Mouse (Mus musculus) urinary bladder, postnatal 10 days (tissue): ENCODE measurements at regions not wholly inside any gene's neighbourhood (a gene's known extent, or its start where the extent isn't known, plus 50 kb on each side); places are given as distances from the start of the nearest gene placed in this dataset.

Experiments used
- DNase-seq: peaks from one replicate; pipeline ENCODE4 v3.0.0; 2022; ENCODE audit warnings: low spot score

GRCm38 (mm10) chr9:61046517-61046916 is 252.2 kb downstream of the Uaca start:
- no peak for DNase-seq

- no peak for DNase-seq
These were observed 252.9 kb downstream of the Uaca start for GRCm38 (mm10) chr9:61047289-61047688.

- no peak for DNase-seq
These were observed 254.2 kb downstream of the Uaca start for GRCm38 (mm10) chr9:61048576-61048975.

- DNase-seq = no peak
These were observed 258.3 kb downstream of the Uaca start for GRCm38 (mm10) chr9:61052621-61053020.

- DNase-seq = no peak
These were observed 260.1 kb downstream of the Uaca start for GRCm38 (mm10) chr9:61054427-61054826.

GRCm38 (mm10) chr9:61055392-61055791 is 261.1 kb downstream of the Uaca start:
- DNase-seq = no peak

- no peak for DNase-seq
These were observed 261.8 kb downstream of the Uaca start for GRCm38 (mm10) chr9:61055928-61056730.

GRCm38 (mm10) chr9:61056731-61057270 is 262.5 kb downstream of the Uaca start:
- no peak for DNase-seq

GRCm38 (mm10) chr9:61059225-61059624 is 264.9 kb downstream of the Uaca start:
- DNase-seq = no peak

GRCm38 (mm10) chr9:61060958-61061357 is 266.6 kb downstream of the Uaca start:
- DNase-seq = no peak

GRCm38 (mm10) chr9:61064714-61065305 is 270.5 kb downstream of the Uaca start:
- no peak for DNase-seq

- DNase-seq = no peak
These were observed 275.4 kb downstream of the Uaca start for GRCm38 (mm10) chr9:61069553-61070314.

- DNase-seq = no peak
These were observed 276.0 kb downstream of the Uaca start for GRCm38 (mm10) chr9:61070315-61070707.

- no peak for DNase-seq
These were observed 276.5 kb downstream of the Uaca start for GRCm38 (mm10) chr9:61070861-61071260.

GRCm38 (mm10) chr9:61073482-61073881 is 279.1 kb downstream of the Uaca start:
- no peak for DNase-seq

- DNase-seq = no peak
These were observed 280.7 kb downstream of the Uaca start for GRCm38 (mm10) chr9:61075071-61075470.

- DNase-seq = no peak
These were observed 282.8 kb downstream of the Uaca start for GRCm38 (mm10) chr9:61077181-61077580.

- no peak for DNase-seq
These were observed 283.5 kb downstream of the Uaca start for GRCm38 (mm10) chr9:61077807-61078206.

- DNase-seq = no peak
These were observed 287.2 kb downstream of the Uaca start for GRCm38 (mm10) chr9:61081474-61082021.

GRCm38 (mm10) chr9:61084655-61085230 is 287.4 kb upstream of the Tle3 start:
- DNase-seq = no peak

GRCm38 (mm10) chr9:61087035-61087434 is 285.1 kb upstream of the Tle3 start:
- DNase-seq = no peak
